Mouse (Mus musculus): ENCODE results near the gene Macrod1.

- TF ChIP-seq POLR2A (IDR thresholded peaks at IDR 0.05; ENCODE audit: extremely low read depth, insufficient read depth, low read length) (no peak), CTCF (IDR thresholded peaks at IDR 0.05; ENCODE audit: extremely low read depth, insufficient read depth, low read length) (no peak)
Observed at GRCm38 (mm10) chr19:7034006-7034405, 22.6 kb upstream of the Macrod1 start.
